Mouse (Mus musculus): ENCODE measurements at regions not wholly inside any gene's neighbourhood (a gene's known extent, or its start where the extent isn't known, plus 50 kb on each side); places are given as distances from the start of the nearest gene placed in this dataset.

DNA sequence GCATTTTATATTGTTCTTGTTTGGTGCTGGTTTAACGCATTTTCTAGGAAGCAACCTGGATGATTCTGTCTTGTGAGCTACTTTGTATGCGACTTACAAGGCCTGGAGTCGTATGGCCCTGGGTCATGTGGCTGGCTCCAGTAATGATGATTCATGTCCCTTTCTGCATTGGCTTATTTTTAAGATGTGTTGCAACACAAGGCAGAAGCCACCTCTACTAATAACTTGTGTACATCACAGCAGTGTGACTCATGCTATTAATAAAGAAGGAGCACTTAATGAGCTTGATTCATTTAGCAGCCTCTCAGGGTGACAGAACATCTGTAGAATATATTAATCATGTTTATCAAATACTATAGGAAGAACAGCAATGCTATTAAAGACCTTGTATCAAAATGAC, 84.0 kb downstream of the Slc5a7 start:
- DNase-seq = no peak

DNA sequence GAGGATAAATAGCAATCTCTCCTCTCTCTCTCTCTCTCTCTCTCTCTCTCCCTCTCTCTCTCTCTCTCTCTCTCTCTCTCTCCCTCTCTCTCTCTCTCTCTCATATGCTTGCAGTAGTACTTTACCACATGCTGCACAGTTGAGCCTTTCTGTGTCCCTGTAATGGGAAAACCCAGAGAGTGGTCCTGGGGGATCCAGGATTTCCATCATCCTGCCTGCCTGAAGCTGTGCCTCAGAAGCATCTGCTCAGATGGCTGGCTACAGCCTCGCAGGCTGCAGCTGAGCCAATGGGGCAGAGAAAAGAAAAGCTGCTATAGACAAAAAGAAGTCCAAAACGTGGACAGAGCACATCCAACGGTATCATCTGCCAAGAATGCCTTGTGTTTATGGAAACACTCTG, 97.1 kb downstream of the Slc5a7 start:
- no peak for DNase-seq

GRCm38 (mm10) chr17:54192231-54192573, 106.6 kb downstream of the Slc5a7 start:
- DNase-seq = no peak

GRCm38 (mm10) chr17:54191526-54192230, 107.2 kb downstream of the Slc5a7 start:
- DNase-seq = no peak

GRCm38 (mm10) chr17:54188997-54189553, 109.8 kb downstream of the Slc5a7 start:
- no peak for DNase-seq

- DNase-seq = no peak
Observed at GRCm38 (mm10) chr17:54182073-54182472, 116.8 kb downstream of the Slc5a7 start.

DNA sequence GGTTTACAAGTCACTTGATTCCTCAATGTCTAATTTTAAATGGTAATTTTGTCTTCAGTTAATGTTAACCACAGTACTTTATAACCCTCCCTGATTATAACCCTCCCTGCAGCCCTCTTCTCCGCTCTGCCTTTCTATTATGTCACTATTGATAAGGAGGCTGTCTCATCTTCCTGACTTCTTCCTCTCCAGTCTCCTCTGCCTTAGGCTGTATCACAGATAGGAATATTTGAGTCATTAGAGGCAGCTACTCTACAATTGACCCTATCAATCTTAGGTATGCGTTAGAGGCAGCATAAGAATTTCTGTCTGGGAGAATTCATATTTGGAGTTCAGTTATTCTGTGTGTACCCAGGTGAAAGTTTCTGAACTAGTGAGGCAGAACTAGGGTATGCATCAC, 118.3 kb downstream of the Slc5a7 start:
- DNase-seq = no peak

DNA sequence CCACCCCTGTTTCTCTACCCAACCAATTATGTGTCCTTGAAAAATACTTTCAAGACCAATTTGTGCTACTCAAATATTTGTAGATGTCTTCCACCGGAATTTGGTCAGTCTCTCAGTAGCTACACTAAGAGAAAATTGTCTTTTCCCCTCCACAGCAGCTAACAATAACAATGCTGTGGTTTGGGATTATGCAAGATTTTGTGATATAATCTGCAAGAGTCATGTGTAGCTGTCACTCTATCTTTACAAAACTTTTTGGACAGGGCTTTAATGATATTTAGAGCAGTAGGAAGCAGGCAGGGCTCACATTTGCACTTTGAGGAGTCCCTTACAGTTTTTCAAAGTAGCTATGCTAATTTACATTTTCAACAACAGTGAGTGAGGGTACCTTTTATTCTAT, 128.1 kb downstream of the Slc5a7 start:
- no peak for DNase-seq

DNA sequence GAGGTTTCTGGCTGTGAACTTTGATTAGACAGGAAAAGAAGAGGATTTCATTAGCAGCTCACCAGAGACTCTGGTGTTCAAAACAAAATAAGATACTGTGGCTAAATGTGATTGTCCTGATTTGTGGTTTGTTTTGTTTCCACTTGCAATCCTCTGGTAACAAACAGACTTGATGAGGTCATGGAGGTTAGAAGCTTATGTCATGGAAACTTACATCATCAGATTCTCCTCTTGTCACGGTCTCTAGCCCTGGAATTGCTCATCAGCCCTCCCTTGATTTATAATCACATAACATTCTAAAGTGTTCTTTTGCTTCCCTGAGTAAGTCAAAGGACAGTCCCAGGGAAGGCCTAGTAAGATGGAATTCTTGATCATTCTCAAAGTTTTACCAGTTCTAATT, 130.8 kb downstream of the Slc5a7 start:
- no peak for DNase-seq

DNA sequence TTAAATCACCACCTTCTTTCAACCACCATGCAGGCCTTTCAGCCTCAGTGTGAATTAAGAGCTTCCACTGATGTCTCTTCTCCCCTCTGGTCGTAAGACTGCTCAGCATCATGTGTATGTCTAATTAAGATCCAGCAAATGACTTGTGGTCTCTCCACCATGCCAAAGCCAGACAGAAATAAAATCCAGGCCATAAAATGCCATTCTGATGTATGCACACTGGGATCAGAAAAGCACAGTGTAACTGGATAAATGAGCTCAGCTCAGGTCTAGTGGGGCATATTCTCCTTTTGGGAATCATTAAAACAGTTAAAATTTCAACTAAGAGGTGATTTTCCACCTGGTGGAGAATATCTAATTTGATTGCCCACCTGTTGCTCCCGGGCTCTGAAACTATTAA, 136.5 kb downstream of the Slc5a7 start:
- DNase-seq = no peak

- DNase-seq = peak in 1 of 2 experiments; percentile 11
Observed at GRCm38 (mm10) chr17:54158753-54159152, 140.1 kb downstream of the Slc5a7 start.

- no peak for DNase-seq
Observed at GRCm38 (mm10) chr17:54158330-54158729, 140.5 kb downstream of the Slc5a7 start.

DNA sequence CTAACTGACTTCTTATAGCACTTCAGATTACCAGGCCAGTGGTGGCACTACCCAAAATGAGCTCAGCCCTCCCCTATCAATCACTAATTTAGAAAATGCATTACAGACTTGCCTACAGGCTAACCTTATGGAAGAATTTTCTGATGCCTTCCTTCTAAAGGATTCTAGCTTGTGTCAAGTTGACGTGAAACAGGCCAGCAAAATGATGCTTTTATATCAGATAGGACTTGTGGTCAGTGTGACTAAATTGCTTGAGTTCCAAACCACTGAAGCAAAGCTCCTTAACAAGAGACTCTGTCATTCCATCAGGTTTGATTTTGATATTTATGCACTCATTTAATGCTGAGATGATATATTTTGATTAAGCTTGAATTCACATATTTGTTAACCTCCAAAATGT, 143.0 kb downstream of the Slc5a7 start:
- DNase-seq = no peak

GRCm38 (mm10) chr17:54154536-54154935, 144.3 kb downstream of the Slc5a7 start:
- DNase-seq = no peak
